8 mouse cellular contexts compared by ENCODE assay signal in the genomic region with DNA sequence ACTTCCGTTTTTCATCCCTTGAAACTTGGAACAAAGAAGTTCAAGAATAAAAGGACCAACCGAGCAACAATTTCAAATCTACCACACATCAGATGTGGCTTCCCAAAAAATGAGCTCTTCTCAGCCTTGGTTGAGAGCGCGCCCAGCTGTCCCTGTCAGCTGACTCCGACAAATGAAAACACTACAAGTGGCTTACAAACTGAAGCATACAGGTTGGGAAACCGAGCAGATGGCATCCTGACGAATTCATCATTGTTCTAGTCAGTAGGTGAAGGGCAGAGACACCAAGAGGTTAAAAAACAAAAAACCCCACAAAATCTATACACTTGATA. TPM values are rescaled to one million over a fixed set of nuclear protein-coding genes. Genes with fewer than 3 reads are reported as not detected.
A peak's percentile ranks its signal among the peaks of the same experiment; 100 is the strongest.
DNase-seq lines count a peak whose midpoint lies in the region; ATAC-seq and TF ChIP-seq lines count a peak whose summit lies in the region.

No protein-coding gene starts in this region.

- no peaks in the 10 kb centered on the region for H3K27me3 ChIP-seq in thymus, adult 2 months (ENCODE audit: control insufficient read depth, insufficient read depth, low read length)
- no peaks in the 10 kb centered on the region for H3K27me3 ChIP-seq in heart, embryonic 14.5 days (ENCODE audit: control insufficient read depth, insufficient read depth, low read length)
- no peaks in the 10 kb centered on the region for H3K27me3 ChIP-seq in lung, embryonic 14.5 days (ENCODE audit: insufficient read depth, low read length)
- 0 out of 2 replicates have a peak, but pooled peaks cover 2% of the 10 kb centered on the region for H3K27me3 ChIP-seq in splenic B cell, adult 2 months (ENCODE audit: control insufficient read depth, insufficient read depth, low read length, poor library complexity, severe bottlenecking)

- H3K27ac ChIP-seq in thymus, adult 2 months (ENCODE audit: control insufficient read depth, insufficient read depth, low read length): no peak overlapping the region
- H3K27ac ChIP-seq in heart, embryonic 14.5 days (replicated peaks in 1 of 2; ENCODE audit: control insufficient read depth in 1 of 2, insufficient read depth in 1 of 2, low read depth in 2 of 2, low read length in 2 of 2): peak overlapping the region in 1 of 2 experiments; percentile 48; a peak in 2 of 4 replicates
- no peak overlapping the region for H3K27ac ChIP-seq in lung, embryonic 14.5 days (ENCODE audit: low read depth)

- no peak for ATAC-seq in heart, embryonic 14.5 days (ENCODE audit: insufficient number of reproducible peaks, insufficient read depth, low FRiP score, low read depth)
- no peak for ATAC-seq in lung, embryonic 14.5 days (ENCODE audit: insufficient read depth)

- no peaks in the 10 kb centered on the region for H3K36me3 ChIP-seq in thymus, adult 2 months (ENCODE audit: control insufficient read depth, insufficient read depth, low read length)
- peaks cover 18% of the 10 kb centered on the region for H3K36me3 ChIP-seq in heart, embryonic 14.5 days (ENCODE audit: control insufficient read depth, insufficient read depth, low read length)
- peaks cover 18% of the 10 kb centered on the region; the same call in 1 of the 2 replicates for H3K36me3 ChIP-seq in lung, embryonic 14.5 days (ENCODE audit: insufficient read depth)
- peaks cover 2% of the 10 kb centered on the region; the same call in 1 of the 2 replicates for H3K36me3 ChIP-seq in splenic B cell, adult 2 months (ENCODE audit: control insufficient read depth, insufficient read depth, low read length, poor library complexity, severe bottlenecking)

- 3% methylated on average over 7 of the region's 7 CpGs for WGBS in thymus, adult 2 months
- 9% methylated on average over 7 of the region's 7 CpGs for WGBS in heart, embryonic 14.5 days
- 8% methylated on average over 7 of the region's 7 CpGs for WGBS in lung, embryonic 14.5 days

- no peak for TF ChIP-seq POLR2A in thymus, adult 2 months (IDR thresholded peaks at IDR 0.05; ENCODE audit: control insufficient read depth, extremely low read depth, insufficient read depth, low read length, poor library complexity)

- peaks cover 5% of the 10 kb centered on the region for H3K4me1 ChIP-seq in thymus, adult 2 months (replicated peaks; ENCODE audit: control insufficient read depth, insufficient read depth, low read length)
- H3K4me1 ChIP-seq in heart, embryonic 14.5 days (ENCODE audit: control insufficient read depth in 2 of 2, insufficient read depth in 2 of 2, low read length in 2 of 2): no peaks in the 10 kb centered on the region; a peak in 1 of 4 replicates
- H3K4me1 ChIP-seq in lung, embryonic 14.5 days (ENCODE audit: insufficient read depth): no peaks in the 10 kb centered on the region; the same call in 1 of the 2 replicates

- TF ChIP-seq CTCF in thymus, adult 2 months (IDR thresholded peaks at IDR 0.05; ENCODE audit: borderline replicate concordance, control insufficient read depth, extremely low read depth, insufficient read depth, low read length, poor library complexity): no peak
- no peak for TF ChIP-seq CTCF in lung, embryonic 14.5 days (IDR thresholded peaks at IDR 0.05; ENCODE audit: low read depth)

- H3K4me3 ChIP-seq in thymus, adult 2 months (ENCODE audit: control insufficient read depth, insufficient read depth, low read length): peak overlapping the region; percentile 95
- H3K4me3 ChIP-seq in heart, embryonic 14.5 days (ENCODE audit: control insufficient read depth in 1 of 2, insufficient read depth in 1 of 2, low read depth in 1 of 2, low read length in 2 of 2): peak overlapping the region; percentile 82 to 93
- peak overlapping the region; percentile 92 for H3K4me3 ChIP-seq in lung, embryonic 14.5 days (ENCODE audit: low read depth, low read length)

- H3K4me2 ChIP-seq in heart, embryonic 14.5 days (ENCODE audit: low read length): peak overlapping the region; percentile 98
- peak overlapping the region; percentile 82 for H3K4me2 ChIP-seq in lung, embryonic 14.5 days

- H3K9me3 ChIP-seq in heart, embryonic 14.5 days (ENCODE audit: control insufficient read depth, low read length): no peaks in the 10 kb centered on the region
- H3K9me3 ChIP-seq in lung, embryonic 14.5 days (ENCODE audit: low read depth, low read length): no peaks in the 10 kb centered on the region

- no peak for DNase-seq in thymus, adult 2 months
- no peak for DNase-seq in thymus, postnatal 25 days
- peak; percentile 11 for DNase-seq in embryo, embryonic 11.5 days (ENCODE audit: low read depth, low spot score)
- peak; percentile 36 to 73 for DNase-seq in layer of hippocampus, adult 18-20 months (ENCODE audit: low spot score in 2 of 2)
- DNase-seq in lung, embryonic 14.5 days: peak; percentile 58
- peak; percentile 24 for DNase-seq in splenic B cell, adult 2 months (ENCODE audit: low read depth, low spot score)
- DNase-seq in gastrocnemius, adult 8-10 months (ENCODE audit: low spot score in 2 of 2): no peak

- peak overlapping the region; percentile 89 for H3K9ac ChIP-seq in heart, embryonic 14.5 days (ENCODE audit: low read length)
- peak overlapping the region; percentile 78 for H3K9ac ChIP-seq in lung, embryonic 14.5 days

RNA-seq across cellular contexts. Expression of gene Elmod2, which starts 0.8 kb away (rescaled TPM):
- 3.9 and 4.4 TPM in 2 replicates for polyA plus RNA-seq in thymus, adult 2 months (2012; rRNA removed)
- 12.6 and 13.1 TPM in 2 replicates for polyA plus RNA-seq in heart, embryonic 14.5 days (2014; fragmentation: Nextera tagmentation; extraction: Ambion mirVana)
- total RNA-seq in layer of hippocampus, adult 18-20 months (2021): 10 to 100 TPM; 13.7 to 13.9 TPM
- polyA plus RNA-seq in lung, embryonic 14.5 days (2014; fragmentation: Nextera tagmentation; extraction: Ambion mirVana): 15.9 and 16.2 TPM in 2 replicates
- total RNA-seq in gastrocnemius, adult 8-10 months (2022): 1 to 10 TPM; 4.2 to 5.5 (median 5.2) TPM

RNA-seq across cellular contexts. Expression of gene Mgat4d, which starts 16.7 kb away (rescaled TPM):
- polyA plus RNA-seq in thymus, adult 2 months (2012; rRNA removed): not detected in 2 replicates
- not detected in 2 replicates for polyA plus RNA-seq in heart, embryonic 14.5 days (2014; fragmentation: Nextera tagmentation; extraction: Ambion mirVana)
- total RNA-seq in layer of hippocampus, adult 18-20 months (2021): not detected
- polyA plus RNA-seq in lung, embryonic 14.5 days (2014; fragmentation: Nextera tagmentation; extraction: Ambion mirVana): not detected in 2 replicates
- not detected for total RNA-seq in gastrocnemius, adult 8-10 months (2022)

RNA-seq across cellular contexts. Expression of gene Ucp1, which starts 41.4 kb away (rescaled TPM):
- polyA plus RNA-seq in thymus, adult 2 months (2012; rRNA removed): 157 and 415 TPM in 2 replicates
- not detected in 2 replicates for polyA plus RNA-seq in heart, embryonic 14.5 days (2014; fragmentation: Nextera tagmentation; extraction: Ambion mirVana)
- total RNA-seq in layer of hippocampus, adult 18-20 months (2021): not detected
- polyA plus RNA-seq in lung, embryonic 14.5 days (2014; fragmentation: Nextera tagmentation; extraction: Ambion mirVana): not detected in 2 replicates
- not detected for total RNA-seq in gastrocnemius, adult 8-10 months (2022)

RNA-seq across cellular contexts. Expression of gene Clgn, which starts 58.1 kb away (rescaled TPM):
- polyA plus RNA-seq in thymus, adult 2 months (2012; rRNA removed): 0.03 TPM in 1 of 2 replicates, not detected in the other
- 0.08 TPM in 1 of 2 replicates, not detected in the other for polyA plus RNA-seq in heart, embryonic 14.5 days (2014; fragmentation: Nextera tagmentation; extraction: Ambion mirVana)
- total RNA-seq in layer of hippocampus, adult 18-20 months (2021): 1 to 10 TPM; 7.9 to 8.1 TPM
- polyA plus RNA-seq in lung, embryonic 14.5 days (2014; fragmentation: Nextera tagmentation; extraction: Ambion mirVana): 0.05 and 0.12 TPM in 2 replicates
- total RNA-seq in gastrocnemius, adult 8-10 months (2022): not detected

Comparison
In these comparisons a context has a peak if more than half of its experiments do, and no peak if none do; other contexts are left out.
1. DNase-seq: peak in embryo, embryonic 11.5 days (single experiment), layer of hippocampus, adult 18-20 months (2 of 2), lung, embryonic 14.5 days (single experiment) and splenic B cell, adult 2 months (single experiment); none in thymus, adult 2 months (single experiment), thymus, postnatal 25 days (single experiment) and gastrocnemius, adult 8-10 months (0 of 2).
2. RNA of gene Ucp1, which starts 41.4 kb away (polyA plus RNA-seq): 157 to 415 TPM in thymus, adult 2 months; not detected in heart, embryonic 14.5 days and not detected in lung, embryonic 14.5 days; every median in the first group is over 100 times any median in the second.
3. Peak in every context shown above with its lines, with median percentiles within 50 percentile points of each other: H3K4me3 ChIP-seq.